Mouse (Mus musculus) forebrain, embryonic 11.5 days (tissue): Measurements from ENCODE around the gene Map4k3. TPM values are rescaled to one million over a fixed set of nuclear protein-coding genes. Genes with fewer than 3 reads are reported as not detected.
A peak's percentile ranks its signal among the peaks of the same experiment; 100 is the strongest.
"Not testable (repeated sequence)": the region's sequence is repeated elsewhere in the genome, so short reads cannot be mapped to it uniquely, and the experiment has no call there.

ENCODE experiments used
- ATAC-seq: fragments of 200-750 bp; cut with Nextera tagmentation; replicated peaks from 2 replicates; pipeline ENCODE4 v1.8.0; 2017; ENCODE audit warnings: moderate TSS enrichment; ENCODE audit not compliant: low FRiP score
- DNase-seq: peaks from one replicate; pipeline ENCODE4 v3.0.0-alpha.2; 2017; ENCODE audit warnings: low spot score
- H3K27ac ChIP-seq: fragments of 300-500 bp; sonication (generic); 2 replicates; pipeline ENCODE4 v1.5.1; 2014; ENCODE audit warnings: low read depth, low read length
- H3K27me3 ChIP-seq: fragments of 300-500 bp; sonication (generic); 2 replicates; pipeline ENCODE4 v1.6.1; 2014; ENCODE audit warnings: mild to moderate bottlenecking, low read length, mixed read lengths; ENCODE audit not compliant: control insufficient read depth, insufficient read depth
- H3K36me3 ChIP-seq: fragments of 300-500 bp; sonication (generic); 2 replicates; pipeline ENCODE4 v1.6.1; 2014; ENCODE audit warnings: mild to moderate bottlenecking, low read length, moderate library complexity, mixed read lengths; ENCODE audit not compliant: control insufficient read depth, insufficient read depth
- H3K4me1 ChIP-seq: fragments of 300-500 bp; sonication (generic); replicated peaks from 2 replicates; pipeline ENCODE4 v1.6.1; 2014; ENCODE audit warnings: low read length, mixed read lengths; ENCODE audit not compliant: control insufficient read depth, insufficient read depth
- H3K4me2 ChIP-seq: fragments of 300-500 bp; sonication (generic); 2 replicates; pipeline ENCODE4 v1.6.1; 2014; ENCODE audit warnings: low read depth, mild to moderate bottlenecking, low read length, moderate library complexity, mixed read lengths; ENCODE audit not compliant: severe bottlenecking
- H3K4me3 ChIP-seq: fragments of 300-500 bp; sonication (generic); 2 replicates; pipeline ENCODE4 v1.5.1; 2014; ENCODE audit warnings: low read depth, low read length
- H3K9ac ChIP-seq: fragments of 300-500 bp; sonication (generic); 2 replicates; pipeline ENCODE4 v1.6.1; 2014; ENCODE audit warnings: low read length
- H3K9me3 ChIP-seq: fragments of 300-500 bp; sonication (generic); 2 replicates; pipeline ENCODE4 v1.6.1; 2016; ENCODE audit warnings: low read length, mixed read lengths; ENCODE audit not compliant: control insufficient read depth
- WGBS: fragments of 180-500 bp; shearing (Covaris S2); extraction: QIAGEN DNeasy Blood & Tissue Kit; methylation state at CpG from one replicate; pipeline ENCODE4 v1.1.7; 2014; 5-methylcytosine and 5-hydroxymethylcytosine counted together
- polyA plus RNA-seq: library from polyadenylated mRNA; unstranded; fragments of >200 nt; fragmentation: Nextera tagmentation; extraction: Ambion mirVana; gene quantifications from 2 replicates; pipeline ENCODE4 v1.2.1, GENCODE M21; 2014

The Map4k3 gene
- polyA plus RNA-seq, 1 experiment from 2014 or later = 28.1 TPM

GRCm38 (mm10) chr17:80569718-80570117, 158.6 kb downstream of the Map4k3 start:
- not testable (repeated sequence) for H3K4me1 ChIP-seq, H3K9ac ChIP-seq, ATAC-seq, H3K27me3 ChIP-seq, H3K4me2 ChIP-seq, H3K9me3 ChIP-seq, H3K27ac ChIP-seq, DNase-seq, H3K36me3 ChIP-seq, H3K4me3 ChIP-seq
- WGBS = 91% methylated on average over 1 of the region's 2 CpGs

GRCm38 (mm10) chr17:80568842-80569601, 159.3 kb downstream of the Map4k3 start:
- H3K36me3 ChIP-seq = no peaks in the 10 kb centered on the region
- H3K4me2 ChIP-seq = no peak overlapping the region
- H3K9ac ChIP-seq = no peak overlapping the region
- H3K4me1 ChIP-seq = 0 out of 2 replicates have a peak, but pooled peaks cover 2% of the 10 kb centered on the region
- ATAC-seq (no peak), DNase-seq (no peak)
- H3K27ac ChIP-seq = no peak overlapping the region
- no peaks in the 10 kb centered on the region; the same call in 1 of the 2 replicates for H3K9me3 ChIP-seq
- 89% methylated on average over 6 of the region's 6 CpGs for WGBS
- H3K27me3 ChIP-seq = no peaks in the 10 kb centered on the region
- no peak overlapping the region for H3K4me3 ChIP-seq

GRCm38 (mm10) chr17:80568441-80568840, 159.8 kb downstream of the Map4k3 start:
- DNase-seq (no peak), ATAC-seq (no peak)
- no peak overlapping the region for H3K9ac ChIP-seq
- H3K4me1 ChIP-seq = 0 out of 2 replicates have a peak, but pooled peaks cover 2% of the 10 kb centered on the region
- no peak overlapping the region for H3K4me3 ChIP-seq
- H3K27ac ChIP-seq = no peak overlapping the region
- H3K36me3 ChIP-seq = no peaks in the 10 kb centered on the region
- H3K4me2 ChIP-seq = no peak overlapping the region
- no peaks in the 10 kb centered on the region; the same call in 1 of the 2 replicates for H3K9me3 ChIP-seq
- no peaks in the 10 kb centered on the region for H3K27me3 ChIP-seq
- WGBS = 87% methylated on average over 2 of the region's 2 CpGs

- H3K27me3 ChIP-seq = no peaks in the 10 kb centered on the region
- H3K4me3 ChIP-seq = no peak overlapping the region
- H3K4me2 ChIP-seq = no peak overlapping the region
- WGBS = 66% methylated on average over 3 of the region's 3 CpGs
- no peak for DNase-seq
- no peaks in the 10 kb centered on the region for H3K36me3 ChIP-seq
- H3K9ac ChIP-seq = no peak overlapping the region
- H3K4me1 ChIP-seq = no peaks in the 10 kb centered on the region
- H3K9me3 ChIP-seq = no peaks in the 10 kb centered on the region; the same call in 1 of the 2 replicates
- ATAC-seq = no peak
- no peak overlapping the region for H3K27ac ChIP-seq
Observed at GRCm38 (mm10) chr17:80564611-80564924, 163.7 kb downstream of the Map4k3 start.

GRCm38 (mm10) chr17:80563762-80564610, 164.3 kb downstream of the Map4k3 start:
- not testable (repeated sequence) for H3K4me2 ChIP-seq, H3K27me3 ChIP-seq, DNase-seq, H3K9ac ChIP-seq, H3K27ac ChIP-seq, H3K36me3 ChIP-seq, H3K4me3 ChIP-seq, ATAC-seq, H3K9me3 ChIP-seq, H3K4me1 ChIP-seq
- WGBS = 95% methylated on average over 27 of the region's 27 CpGs

- H3K9ac ChIP-seq = no peak overlapping the region
- ATAC-seq (no peak), DNase-seq (no peak)
- no peaks in the 10 kb centered on the region for H3K27me3 ChIP-seq
- WGBS = 82% methylated on average over 5 of the region's 5 CpGs
- H3K4me1 ChIP-seq = no peaks in the 10 kb centered on the region
- no peak overlapping the region for H3K4me3 ChIP-seq
- no peaks in the 10 kb centered on the region for H3K36me3 ChIP-seq
- H3K27ac ChIP-seq = no peak overlapping the region
- no peaks in the 10 kb centered on the region; the same call in 1 of the 2 replicates for H3K9me3 ChIP-seq
- H3K4me2 ChIP-seq = no peak overlapping the region
Observed at GRCm38 (mm10) chr17:80562792-80563191, 165.5 kb downstream of the Map4k3 start.

GRCm38 (mm10) chr17:80560669-80561401, 167.4 kb downstream of the Map4k3 start:
- Histone ChIP-seq H3K4me1 (no peaks in the 10 kb centered on the region), H3K27me3 (no peaks in the 10 kb centered on the region), H3K9ac (no peak overlapping the region), H3K4me3 (no peak overlapping the region), H3K27ac (no peak overlapping the region), H3K36me3 (no peaks in the 10 kb centered on the region), H3K9me3 (no peaks in the 10 kb centered on the region; the same call in 1 of the 2 replicates), H3K4me2 (no peak overlapping the region)
- ATAC-seq (0 out of 2 replicates have a peak, but pooled peaks have one; percentile 44), DNase-seq (peak; percentile 82)
- WGBS = 22% methylated on average over 12 of the region's 12 CpGs

GRCm38 (mm10) chr17:80559745-80560144, 168.5 kb downstream of the Map4k3 start:
- WGBS = 91% methylated on average over 4 of the region's 4 CpGs
- Histone ChIP-seq H3K27me3 (no peaks in the 10 kb centered on the region), H3K4me2 (no peak overlapping the region), H3K9ac (no peak overlapping the region), H3K36me3 (no peaks in the 10 kb centered on the region), H3K4me1 (no peaks in the 10 kb centered on the region), H3K9me3 (no peaks in the 10 kb centered on the region), H3K4me3 (no peak overlapping the region), H3K27ac (no peak overlapping the region)
- no peak for ATAC-seq
- DNase-seq = no peak
